Mouse (Mus musculus): ENCODE results near the gene Atg101. TPM values are rescaled to one million over a fixed set of nuclear protein-coding genes. Genes with fewer than 3 reads are reported as not detected.

Gene Atg101
- polyA plus RNA-seq, 1 experiment from 2014 or later: 64.7 TPM

DNA sequence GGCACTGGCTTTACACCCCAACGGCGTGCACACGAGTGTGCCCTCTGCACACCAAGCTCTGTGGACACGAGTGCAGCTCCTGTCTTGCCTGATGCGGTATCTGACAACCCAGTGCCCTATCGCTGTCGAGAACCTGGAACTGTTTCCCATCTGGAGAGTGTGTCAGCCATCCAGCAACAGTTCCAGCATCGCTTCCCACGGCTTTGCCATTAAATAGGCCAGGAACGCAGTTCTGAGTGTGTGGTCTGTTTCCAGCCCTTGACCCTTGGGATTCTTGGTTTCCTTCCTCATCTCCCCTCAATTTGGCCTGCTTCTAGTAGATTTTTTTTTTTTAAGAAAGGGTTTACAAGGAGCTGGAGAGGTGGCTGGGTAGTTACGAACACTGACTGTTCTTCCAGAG is 12.0 kb downstream of the Atg101 start:
- 57% methylated on average over 11 of the region's 11 CpGs for WGBS
- Histone ChIP-seq H3K9ac (0 out of 2 replicates have a peak overlapping the region, but pooled peaks have one; percentile 26), H3K9me3 (ENCODE audit: low read depth, low read length) (no peaks in the 10 kb centered on the region), H3K4me3 (ENCODE audit: low read depth, low read length) (peak overlapping the region; percentile 40; the same call in 1 of the 2 replicates), H3K4me2 (peak overlapping the region; percentile 61), H3K36me3 (ENCODE audit: insufficient read depth) (peaks cover 20% of the 10 kb centered on the region; the same call in 1 of the 2 replicates), H3K4me1 (ENCODE audit: insufficient read depth) (peaks cover 9% of the 10 kb centered on the region), H3K27me3 (ENCODE audit: insufficient read depth, low read length) (no peaks in the 10 kb centered on the region), H3K27ac (ENCODE audit: low read depth) (peak overlapping the region; percentile 93)
- no peak for ATAC-seq (ENCODE audit: insufficient read depth)
- DNase-seq: peak; percentile 74
- TF ChIP-seq CTCF (IDR thresholded peaks at IDR 0.05; ENCODE audit: low read depth): no peak

- H3K9me3 ChIP-seq (ENCODE audit: low read depth, low read length): no peaks in the 10 kb centered on the region
- no peak for DNase-seq
- peaks cover 9% of the 10 kb centered on the region for H3K4me1 ChIP-seq (ENCODE audit: insufficient read depth)
- no peak overlapping the region for H3K4me3 ChIP-seq (ENCODE audit: low read depth, low read length)
- H3K27me3 ChIP-seq (ENCODE audit: insufficient read depth, low read length): no peaks in the 10 kb centered on the region
- TF ChIP-seq CTCF (IDR thresholded peaks at IDR 0.05; ENCODE audit: low read depth): no peak
- whole genome bisulfite sequencing: 43% methylated on average over 7 of the region's 7 CpGs
- no peak overlapping the region for H3K9ac ChIP-seq
- H3K36me3 ChIP-seq (ENCODE audit: insufficient read depth): 0 out of 2 replicates have a peak, but pooled peaks cover 11% of the 10 kb centered on the region
- no peak for ATAC-seq (ENCODE audit: insufficient read depth)
- H3K4me2 ChIP-seq: 0 out of 2 replicates have a peak overlapping the region, but pooled peaks have one; percentile 15
- 0 out of 2 replicates have a peak overlapping the region, but pooled peaks have one; percentile 10 for H3K27ac ChIP-seq (ENCODE audit: low read depth)
Observed at GRCm38 (mm10) chr15:101297988-101298387, 13.9 kb downstream of the Atg101 start.

GRCm38 (mm10) chr15:101298550-101298949 is 14.5 kb downstream of the Atg101 start:
- no peaks in the 10 kb centered on the region for H3K9me3 ChIP-seq (ENCODE audit: low read depth, low read length)
- no peak overlapping the region for H3K4me3 ChIP-seq (ENCODE audit: low read depth, low read length)
- H3K27me3 ChIP-seq (ENCODE audit: insufficient read depth, low read length): no peaks in the 10 kb centered on the region
- WGBS: 18% methylated on average over 7 of the region's 7 CpGs
- 0 out of 2 replicates have a peak overlapping the region, but pooled peaks have one; percentile 15 for H3K4me2 ChIP-seq
- no peak for TF ChIP-seq CTCF (IDR thresholded peaks at IDR 0.05; ENCODE audit: low read depth)
- H3K27ac ChIP-seq (ENCODE audit: low read depth): 0 out of 2 replicates have a peak overlapping the region, but pooled peaks have one; percentile 10
- peaks cover 9% of the 10 kb centered on the region for H3K4me1 ChIP-seq (ENCODE audit: insufficient read depth)
- ATAC-seq (ENCODE audit: insufficient read depth): no peak
- peak; percentile 62 for DNase-seq
- H3K36me3 ChIP-seq (ENCODE audit: insufficient read depth): 0 out of 2 replicates have a peak, but pooled peaks cover 11% of the 10 kb centered on the region
- peak overlapping the region; percentile 26; the same call in 1 of the 2 replicates for H3K9ac ChIP-seq

DNA sequence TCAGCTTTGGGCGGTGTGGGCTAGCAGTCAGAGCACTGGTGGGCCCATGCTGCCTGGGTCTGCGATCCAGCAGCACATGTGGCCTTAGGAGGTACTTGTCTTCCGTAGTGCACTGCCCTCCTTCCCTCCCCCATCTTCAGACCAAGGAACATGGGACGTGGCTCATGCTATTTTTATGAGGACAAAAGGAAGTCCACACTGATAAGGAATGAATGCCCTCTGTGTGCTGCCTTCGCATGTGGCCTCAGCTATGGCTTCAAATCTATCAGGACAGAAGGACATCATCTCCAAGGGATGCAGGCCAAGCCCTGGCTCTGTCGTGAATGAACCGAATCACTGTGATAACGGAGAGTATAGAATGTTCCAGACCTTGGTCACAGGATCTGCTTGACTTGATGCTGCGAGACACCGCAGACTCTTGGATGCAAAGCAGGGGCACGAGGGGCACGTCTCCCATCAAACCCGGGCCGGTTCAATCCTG is 15.4 kb downstream of the Atg101 start:
- WGBS: 64% methylated on average over 14 of the region's 14 CpGs
- Histone ChIP-seq H3K36me3 (ENCODE audit: insufficient read depth) (0 out of 2 replicates have a peak, but pooled peaks cover 11% of the 10 kb centered on the region), H3K9ac (no peak overlapping the region), H3K9me3 (ENCODE audit: low read depth, low read length) (no peaks in the 10 kb centered on the region), H3K4me2 (no peak overlapping the region), H3K4me1 (ENCODE audit: insufficient read depth) (peaks cover 9% of the 10 kb centered on the region), H3K27me3 (ENCODE audit: insufficient read depth, low read length) (no peaks in the 10 kb centered on the region), H3K4me3 (ENCODE audit: low read depth, low read length) (no peak overlapping the region), H3K27ac (ENCODE audit: low read depth) (no peak overlapping the region)
- no peak for ATAC-seq (ENCODE audit: insufficient read depth)
- no peak for TF ChIP-seq CTCF (IDR thresholded peaks at IDR 0.05; ENCODE audit: low read depth)
- DNase-seq: no peak

DNA sequence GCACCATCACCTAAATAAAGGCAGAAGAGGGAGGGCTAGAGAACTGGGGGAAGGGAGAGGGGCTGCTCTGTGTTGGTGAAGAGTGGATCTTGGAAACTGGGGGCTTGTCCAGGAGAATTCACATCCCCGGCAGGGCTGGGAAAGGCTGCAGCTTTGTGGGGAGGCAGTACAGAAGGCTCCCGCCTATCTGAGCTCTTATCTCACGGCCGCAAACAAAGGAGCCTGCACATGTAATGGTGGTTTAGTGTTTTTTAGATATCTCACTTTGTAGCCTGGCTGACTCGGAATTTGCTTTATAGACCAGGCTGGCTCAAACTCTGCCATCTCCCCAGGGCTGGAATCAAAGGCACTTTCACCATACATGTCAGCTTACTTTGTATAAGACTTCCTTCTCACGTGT is 16.1 kb downstream of the Atg101 start:
- WGBS: 53% methylated on average over 6 of the region's 6 CpGs
- TF ChIP-seq CTCF (IDR thresholded peaks at IDR 0.05; ENCODE audit: low read depth): no peak
- no peaks in the 10 kb centered on the region for H3K9me3 ChIP-seq (ENCODE audit: low read depth, low read length)

GRCm38 (mm10) chr15:101302201-101302600 is 18.1 kb downstream of the Atg101 start:
- Histone ChIP-seq H3K9me3 (ENCODE audit: low read depth, low read length) (no peaks in the 10 kb centered on the region), H3K9ac (no peak overlapping the region), H3K27me3 (ENCODE audit: insufficient read depth, low read length) (no peaks in the 10 kb centered on the region), H3K36me3 (ENCODE audit: insufficient read depth) (0 out of 2 replicates have a peak, but pooled peaks cover 11% of the 10 kb centered on the region), H3K4me2 (no peak overlapping the region), H3K4me1 (ENCODE audit: insufficient read depth) (peaks cover 9% of the 10 kb centered on the region; the same call in 1 of the 2 replicates), H3K27ac (ENCODE audit: low read depth) (no peak overlapping the region), H3K4me3 (ENCODE audit: low read depth, low read length) (no peak overlapping the region)
- 82% methylated on average over 3 of the region's 3 CpGs for WGBS
- TF ChIP-seq CTCF (IDR thresholded peaks at IDR 0.05; ENCODE audit: low read depth): no peak
- DNase-seq (no peak), ATAC-seq (ENCODE audit: insufficient read depth) (no peak)

More for the DNA sequence above, 16.1 kb downstream of the Atg101 start:
- DNase-seq: no peak
- Histone ChIP-seq H3K27me3 (ENCODE audit: insufficient read depth, low read length) (no peaks in the 10 kb centered on the region), H3K4me3 (ENCODE audit: low read depth, low read length) (no peak overlapping the region), H3K9ac (no peak overlapping the region), H3K36me3 (ENCODE audit: insufficient read depth) (0 out of 2 replicates have a peak, but pooled peaks cover 11% of the 10 kb centered on the region), H3K27ac (ENCODE audit: low read depth) (no peak overlapping the region), H3K4me2 (no peak overlapping the region), H3K4me1 (ENCODE audit: insufficient read depth) (peaks cover 9% of the 10 kb centered on the region; the same call in 1 of the 2 replicates)
- ATAC-seq (ENCODE audit: insufficient read depth): no peak

GRCm38 (mm10) chr15:101303830-101304229 is 19.8 kb downstream of the Atg101 start:
- 88% methylated on average over 4 of the region's 4 CpGs for WGBS

More at GRCm38 (mm10) chr15:101303830-101304229, 19.8 kb downstream of the Atg101 start:
- no peak for DNase-seq
- H3K27ac ChIP-seq (ENCODE audit: low read depth): no peak overlapping the region
- H3K27me3 ChIP-seq (ENCODE audit: insufficient read depth, low read length): no peaks in the 10 kb centered on the region
- no peaks in the 10 kb centered on the region for H3K9me3 ChIP-seq (ENCODE audit: low read depth, low read length)
- no peak for TF ChIP-seq CTCF (IDR thresholded peaks at IDR 0.05; ENCODE audit: low read depth)
- H3K4me1 ChIP-seq (ENCODE audit: insufficient read depth): no peaks in the 10 kb centered on the region
- 0 out of 2 replicates have a peak, but pooled peaks cover 11% of the 10 kb centered on the region for H3K36me3 ChIP-seq (ENCODE audit: insufficient read depth)
- no peak overlapping the region for H3K9ac ChIP-seq
- no peak overlapping the region for H3K4me2 ChIP-seq
- H3K4me3 ChIP-seq (ENCODE audit: low read depth, low read length): no peak overlapping the region
- no peak for ATAC-seq (ENCODE audit: insufficient read depth)
